Mouse (Mus musculus) adrenal gland, postnatal 25 days (tissue): ENCODE measurements around the gene Cars2. TPM values are rescaled to one million over a fixed set of nuclear protein-coding genes. Genes with fewer than 3 reads are reported as not detected.
A peak's percentile ranks its signal among the peaks of the same experiment; 100 is the strongest.
"Not testable (repeated sequence)": the region's sequence is repeated elsewhere in the genome, so short reads cannot be mapped to it uniquely, and the experiment has no call there.

Experiments used
- DNase-seq: peaks from one replicate; pipeline ENCODE4 v3.0.0; 2021; ENCODE audit warnings: mixed read lengths
- long read RNA-seq: library from polyadenylated mRNA; stranded (forward); transcript quantifications from one replicate; pipeline ENCODE4 v2.0.0, GENCODE M21; 2021
- total RNA-seq: library from RNA; stranded (reverse); gene quantifications from 2 replicates; pipeline ENCODE4 v1.2.3, GENCODE M21; 2021

Gene Cars2
- total RNA-seq = 35.5 and 44.8 TPM in 2 replicates
- long read RNA-seq, transcript Cars2-201 (15 exons, 1,902 nt) = major isoform, 13 of 95 reads
- long read RNA-seq, partial matches to known transcripts = 6 of 95 reads
- long read RNA-seq, other reads (novel, unspliced or antisense) = 72 of 95 reads

DNA sequence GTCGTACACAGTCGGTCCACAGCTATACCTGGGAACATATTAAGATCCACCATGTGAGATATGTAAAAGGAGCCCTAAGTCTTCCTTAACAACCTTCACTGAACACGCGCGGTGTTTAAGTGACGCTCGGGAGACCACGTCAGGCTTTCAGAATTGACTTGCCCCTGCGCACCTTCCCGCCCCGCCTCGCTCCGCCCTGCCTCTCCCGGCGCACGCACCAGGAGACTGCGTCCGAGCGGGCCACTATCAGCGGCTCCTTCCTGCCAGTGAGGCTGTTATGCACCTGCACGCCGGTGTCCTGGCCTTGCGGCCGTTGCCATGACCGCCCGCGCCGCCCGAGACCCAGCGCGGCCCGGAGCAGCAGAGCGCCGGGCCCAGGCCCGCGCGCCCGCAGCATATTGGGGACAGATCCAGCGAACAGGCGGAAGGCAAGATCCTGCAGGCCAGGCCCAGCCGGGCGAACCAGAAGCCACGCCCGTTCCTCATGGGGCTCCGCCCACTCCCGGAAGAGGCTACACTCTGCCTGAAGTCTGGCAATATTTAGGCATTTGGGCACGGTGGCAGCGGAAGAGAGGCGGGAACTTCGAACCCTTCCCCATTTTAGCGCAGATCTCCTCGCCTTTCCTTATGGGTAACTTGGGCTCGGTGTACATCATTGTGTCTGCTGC is at the start of gene Cars2:
Gene Cars2 (minus strand): TSS at position 503 of the 668 bp plus-strand sequence.
- peak; percentile 93 for DNase-seq

DNA sequence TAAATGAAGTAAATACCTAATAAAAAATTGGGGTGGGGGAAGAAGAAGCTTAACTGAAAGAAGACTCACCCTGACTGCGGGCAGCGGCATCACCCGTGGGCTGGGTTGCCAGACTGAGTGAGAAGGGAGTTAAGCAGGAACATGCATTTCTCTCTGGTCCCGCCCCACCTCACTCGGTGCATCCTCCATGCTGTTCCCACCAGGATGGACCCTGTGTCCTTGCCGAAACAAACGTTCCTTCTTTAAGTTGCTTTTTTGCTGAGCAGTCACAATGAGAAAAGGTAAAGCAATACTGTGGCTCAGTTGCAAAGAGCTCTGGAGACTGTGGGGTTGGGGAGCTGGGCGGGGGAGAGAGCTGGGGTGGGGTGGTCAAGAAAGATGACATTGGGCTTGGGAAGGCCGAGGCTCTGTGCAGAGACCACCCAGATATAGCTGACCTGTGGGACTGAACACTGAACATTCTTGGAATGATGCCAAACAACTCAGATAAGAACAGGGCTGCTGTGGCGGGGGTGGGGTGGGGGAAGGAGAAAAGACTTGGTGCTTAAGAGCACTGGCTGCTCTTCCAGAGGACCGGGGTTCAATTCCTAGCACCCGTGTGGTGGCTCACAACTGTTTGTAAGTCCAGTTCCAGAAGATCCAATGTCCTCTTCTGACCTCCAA is 42.8 kb upstream of the Cars2 start:
- DNase-seq = no peak

DNA sequence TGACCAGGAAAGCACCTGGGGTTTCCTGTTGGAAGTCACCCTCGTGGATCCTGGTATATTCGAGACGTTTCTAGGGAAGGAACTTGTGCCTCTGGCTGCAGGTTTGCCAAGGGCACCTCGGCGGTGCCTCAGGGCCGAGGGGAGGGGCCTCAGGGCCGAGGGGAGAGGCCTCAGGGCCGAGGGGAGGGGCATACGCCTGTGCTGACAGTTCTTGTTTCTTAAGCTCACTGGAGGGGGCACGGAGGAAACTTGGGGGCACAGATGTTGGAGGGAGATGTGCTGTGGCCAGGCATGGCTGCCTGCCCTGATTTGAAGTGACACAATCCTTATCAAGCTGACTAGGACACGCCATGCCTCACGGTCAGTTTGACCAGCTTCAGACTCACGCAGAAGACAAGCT is 41.7 kb upstream of the Cars2 start:
- DNase-seq = peak; percentile 51

DNA sequence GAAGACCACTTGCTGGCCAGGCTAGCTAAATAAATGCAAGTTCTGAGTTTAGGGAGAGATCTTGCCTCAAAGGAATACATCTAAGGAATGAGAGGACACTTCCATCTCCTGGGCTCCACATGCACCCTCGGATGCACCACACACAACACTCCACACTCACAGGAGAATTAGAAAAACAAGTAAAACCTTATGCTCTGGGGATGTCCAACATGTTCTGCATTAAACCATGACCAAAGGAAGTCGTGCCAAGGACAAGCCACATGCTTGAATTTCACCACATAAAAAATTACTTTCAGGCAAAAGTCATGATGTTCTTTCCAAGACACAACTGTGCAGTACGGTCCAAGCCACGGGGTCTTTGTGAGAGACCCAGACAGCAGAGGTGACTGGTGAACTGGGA is 41.3 kb upstream of the Cars2 start:
- no peak for DNase-seq

DNA sequence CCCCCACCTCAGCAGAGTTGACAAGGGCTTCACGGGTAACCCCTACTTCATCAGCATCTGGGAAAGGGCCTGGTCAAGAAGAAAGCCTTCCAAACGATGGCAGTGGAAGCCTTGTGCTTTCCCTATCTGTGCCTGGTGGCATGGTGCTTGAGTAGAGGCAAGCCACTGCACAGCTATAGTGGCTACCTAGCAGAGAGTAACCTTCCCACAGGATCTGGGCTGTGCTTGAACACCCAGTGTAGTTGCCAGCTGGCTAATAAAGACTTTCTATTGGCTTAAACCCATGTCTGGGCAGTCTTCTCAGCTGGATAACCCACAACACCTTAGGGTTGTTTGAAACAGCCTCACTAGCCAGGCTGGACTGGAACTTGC is 35.8 kb upstream of the Cars2 start:
- no peak for DNase-seq

DNA sequence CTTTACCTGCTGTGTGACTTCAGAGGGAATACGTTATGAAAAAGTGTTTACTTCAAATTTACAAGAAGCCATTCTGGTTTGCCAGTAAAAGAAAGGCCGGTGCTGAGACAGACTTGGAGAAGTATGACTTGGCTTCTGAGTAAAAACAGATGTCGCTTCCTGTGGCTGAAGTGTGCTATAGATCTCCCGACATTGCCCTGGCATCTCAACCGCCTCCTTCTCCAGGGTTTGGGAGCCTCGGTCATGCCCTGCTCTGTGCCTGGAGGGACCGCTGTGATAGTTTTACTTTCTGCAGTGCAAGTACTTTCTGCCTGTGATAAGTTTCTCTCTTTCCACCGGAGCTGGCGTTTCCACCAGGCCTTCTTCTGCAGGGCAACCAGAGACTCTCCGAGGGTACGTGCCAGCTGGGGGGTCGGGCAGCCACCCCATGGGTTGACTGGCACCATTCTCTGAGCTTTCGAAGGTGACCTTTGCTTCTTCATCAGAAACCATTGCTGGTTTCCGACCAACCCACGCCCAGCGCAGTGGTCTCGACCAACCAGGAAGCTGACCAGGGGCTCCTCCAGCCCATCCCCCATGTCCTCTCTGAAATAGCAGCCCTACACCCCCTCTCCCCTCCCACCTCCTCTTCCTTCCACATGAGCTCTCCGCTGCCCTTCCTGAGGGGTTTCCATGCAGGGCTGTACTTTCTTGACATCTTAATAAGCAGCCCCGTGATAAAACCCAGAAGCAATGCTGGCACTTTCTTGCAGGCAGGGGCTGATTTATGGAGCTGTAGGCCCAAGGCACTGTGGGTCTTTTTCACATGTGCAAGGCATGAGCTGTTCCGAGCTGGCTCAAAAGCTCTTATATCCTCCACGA is 35.2 kb upstream of the Cars2 start:
- DNase-seq = no peak

DNA sequence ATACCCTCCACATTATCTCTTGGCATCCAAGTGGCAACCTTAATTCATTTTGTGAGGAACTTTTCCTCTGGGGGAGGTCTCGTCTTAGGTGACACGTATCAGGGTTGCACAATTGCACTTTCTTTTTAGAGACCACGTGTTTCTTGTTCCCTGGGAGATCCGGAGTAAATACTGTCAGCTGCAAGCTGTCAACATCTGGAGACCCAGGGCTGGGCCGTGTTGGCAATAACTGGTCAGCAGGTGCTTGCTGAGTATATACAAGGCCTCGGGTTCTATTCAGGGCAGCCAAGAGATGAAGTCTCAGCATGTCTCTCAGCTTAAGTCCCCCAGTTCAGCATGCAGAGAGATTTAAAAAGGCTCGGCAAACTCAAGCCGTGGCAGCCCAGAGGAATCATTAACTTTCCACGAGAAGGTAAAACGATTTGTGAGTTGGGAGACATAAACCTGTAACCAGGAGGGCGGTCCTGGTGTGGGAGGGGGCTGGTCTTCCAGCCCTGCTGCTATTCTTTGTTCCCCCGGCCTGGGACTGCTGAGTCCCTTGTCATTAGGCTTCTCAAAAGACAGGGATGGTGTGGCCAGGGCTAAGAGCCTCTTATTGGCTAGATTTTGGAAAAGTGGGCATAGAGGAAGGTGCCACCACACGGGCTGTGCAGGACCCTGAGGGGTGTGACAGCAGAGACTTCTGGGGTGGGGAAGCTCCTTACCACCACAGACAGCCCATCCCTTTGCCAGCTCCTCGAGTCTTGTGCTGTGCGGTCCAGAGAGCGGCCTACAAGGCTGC is 25.2 kb upstream of the Cars2 start:
- DNase-seq = no peak

DNA sequence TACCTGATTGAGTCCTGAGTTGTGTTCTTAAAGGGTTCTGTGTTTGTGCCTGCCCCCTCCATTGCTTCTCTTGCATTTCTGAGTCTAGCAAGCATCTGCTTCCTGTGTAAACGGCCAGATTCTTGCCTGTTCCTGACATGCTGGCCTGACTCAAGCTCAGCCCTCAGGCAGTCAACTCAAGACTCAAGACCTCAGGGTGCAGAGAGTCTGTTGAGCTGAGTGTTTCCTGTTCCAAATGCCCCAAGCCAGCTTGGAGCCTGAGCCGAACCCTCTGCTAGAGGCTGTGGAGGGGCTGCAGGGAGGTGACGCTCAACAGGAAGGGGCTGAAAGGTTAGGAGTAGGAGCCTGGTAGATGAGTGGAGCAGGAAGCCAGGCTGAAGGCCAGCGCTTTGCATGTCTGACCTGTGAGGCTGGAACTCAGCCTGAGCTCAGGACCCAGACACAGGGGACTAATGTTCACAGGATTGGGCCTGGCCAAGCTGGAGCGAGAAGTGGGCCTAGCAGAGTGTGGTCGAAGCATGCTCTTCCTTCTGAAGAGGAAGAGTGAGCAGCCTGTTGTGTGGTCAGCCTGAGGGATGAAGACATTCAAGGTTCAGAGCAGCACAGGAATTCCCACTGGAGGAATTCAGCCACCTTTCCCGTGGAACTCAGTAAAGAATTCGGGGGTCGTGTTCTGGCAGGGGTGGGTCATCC is 24.5 kb upstream of the Cars2 start:
- no peak for DNase-seq

DNA sequence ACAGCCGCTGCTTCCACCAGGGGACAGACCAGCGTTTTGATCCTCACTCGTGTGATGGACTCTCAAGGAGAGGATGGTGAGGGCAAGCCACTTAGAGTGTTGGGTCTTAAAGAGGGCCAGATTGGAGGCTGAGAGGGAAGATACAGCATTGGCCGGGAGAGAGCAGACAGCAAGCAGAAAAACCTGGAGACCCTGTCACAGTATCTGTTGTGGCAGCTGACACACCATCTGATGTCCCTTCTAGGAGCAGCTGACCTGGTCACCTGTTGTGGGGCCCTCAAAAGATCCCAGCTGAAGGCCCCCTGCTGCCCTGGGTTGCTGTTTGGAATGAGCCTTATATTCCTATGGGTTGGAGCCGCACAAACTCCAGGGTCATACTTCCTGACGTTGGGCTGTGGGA is 21.8 kb upstream of the Cars2 start:
- DNase-seq = no peak

DNA sequence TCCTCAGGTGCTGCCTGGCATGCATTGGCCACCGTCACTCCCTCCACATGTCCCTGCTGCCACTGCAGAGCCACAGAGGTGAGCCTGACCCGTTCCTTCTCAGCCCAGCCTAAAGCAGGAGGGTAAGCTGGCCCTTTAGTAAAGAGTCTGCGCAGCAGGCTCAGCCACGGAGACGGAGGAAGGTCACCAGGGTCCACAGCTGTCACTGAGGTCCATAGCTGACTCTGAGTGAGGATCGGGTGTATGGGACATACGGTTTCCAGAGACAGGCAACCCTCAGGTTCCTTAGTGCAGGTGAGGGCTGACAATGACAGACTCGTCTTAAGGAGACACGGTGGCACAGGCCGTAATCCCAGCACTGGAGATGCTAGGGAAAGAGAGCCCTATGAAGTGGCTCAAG is 21.4 kb upstream of the Cars2 start:
- DNase-seq = no peak

DNA sequence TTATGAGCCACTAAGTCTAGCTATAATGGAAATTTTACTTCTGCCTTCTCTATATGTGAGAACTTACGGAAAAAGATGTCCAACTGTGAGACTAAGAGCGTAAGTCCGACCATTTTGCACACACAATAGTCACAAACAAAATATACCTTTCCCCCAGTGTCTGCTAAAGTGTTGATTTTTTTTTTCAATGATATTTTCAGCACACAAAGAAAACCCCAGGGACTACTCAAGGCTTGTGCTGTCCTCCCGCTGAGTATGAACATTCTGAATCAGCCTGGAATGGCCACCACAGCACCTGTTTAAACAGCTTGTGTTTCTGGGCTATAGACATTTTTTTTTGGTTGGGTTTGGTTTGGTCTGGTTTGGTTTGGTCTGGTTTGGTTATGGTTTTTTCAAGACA is 20.2 kb upstream of the Cars2 start:
- no peak for DNase-seq

DNA sequence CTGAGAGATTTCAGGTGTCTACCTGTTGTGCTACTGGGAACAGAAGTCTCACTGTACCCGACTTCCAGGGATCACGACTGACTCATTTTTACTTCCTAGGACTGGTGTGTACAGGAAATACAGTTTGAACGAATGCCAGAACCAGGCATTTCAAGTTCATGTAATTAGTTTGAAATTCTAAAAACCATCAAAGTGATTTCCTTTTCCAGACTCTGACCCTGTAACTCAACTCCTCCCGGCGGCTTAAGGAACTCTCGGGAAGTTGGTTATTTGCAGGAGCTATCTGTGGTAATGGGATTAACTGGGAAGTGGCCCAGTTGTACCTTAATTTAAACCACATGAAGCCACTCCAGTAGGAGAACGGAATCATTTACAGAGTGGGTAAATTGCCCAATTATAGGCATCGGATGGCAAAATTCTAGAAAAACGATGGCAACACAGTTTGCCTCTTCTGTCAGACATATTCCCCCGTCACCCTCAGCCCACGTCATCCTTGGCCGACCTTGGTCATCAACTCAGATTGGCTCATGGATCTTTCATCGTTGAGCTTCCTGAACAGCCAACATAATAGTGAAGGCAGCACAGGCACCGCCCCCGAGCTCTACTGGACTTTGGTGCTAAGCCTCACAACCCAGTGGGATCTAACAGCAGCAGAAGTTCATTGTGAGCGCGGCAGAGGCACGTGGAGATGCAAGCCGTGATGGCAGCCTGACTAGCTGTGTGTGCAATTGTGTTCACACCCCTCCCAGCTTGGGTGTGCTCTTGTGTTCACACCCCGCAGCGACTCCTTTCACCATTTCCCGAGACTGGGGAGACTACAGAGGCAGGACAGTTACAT is 18.9 kb upstream of the Cars2 start:
- DNase-seq = peak; percentile 31

DNA sequence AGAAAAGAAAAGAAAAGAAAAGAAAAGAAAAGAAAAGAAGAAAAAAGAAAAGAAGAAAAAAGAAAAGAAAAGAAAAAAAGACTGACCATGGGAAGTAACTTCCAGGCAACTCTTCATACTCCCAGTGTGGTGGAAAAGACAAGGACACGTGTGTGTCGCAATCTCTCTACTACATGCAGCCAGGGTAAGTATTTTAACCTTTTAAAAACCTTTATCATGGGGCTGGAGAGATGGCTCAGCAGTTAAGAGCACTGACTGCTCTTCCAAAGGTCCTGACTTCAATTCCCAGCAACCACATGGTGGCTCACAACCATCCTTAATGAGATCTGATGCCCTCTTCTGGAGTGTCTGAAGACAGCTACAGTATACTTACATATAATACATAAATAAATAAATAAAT is 17.6 kb upstream of the Cars2 start:
- DNase-seq = not testable (repeated sequence)

DNA sequence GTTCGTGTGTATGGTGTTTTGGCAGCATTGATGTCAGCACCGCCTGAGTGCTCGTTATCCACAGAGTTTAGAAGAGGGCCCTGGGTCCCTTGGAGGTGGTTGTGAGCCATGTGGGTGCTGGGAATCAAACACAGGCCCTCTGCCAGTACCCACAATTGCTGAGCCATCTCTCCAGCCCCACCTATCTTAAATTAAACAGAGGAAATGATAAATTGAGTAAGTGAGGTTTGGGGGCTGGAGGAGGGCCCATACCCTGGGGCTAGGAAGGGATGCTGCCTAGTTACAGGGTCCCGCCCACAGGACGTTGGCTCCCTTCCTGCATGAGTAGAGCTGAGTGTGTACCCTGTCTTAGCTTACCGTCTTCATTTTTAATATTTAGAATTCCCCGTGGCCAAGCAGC is 14.1 kb upstream of the Cars2 start:
- no peak for DNase-seq

DNA sequence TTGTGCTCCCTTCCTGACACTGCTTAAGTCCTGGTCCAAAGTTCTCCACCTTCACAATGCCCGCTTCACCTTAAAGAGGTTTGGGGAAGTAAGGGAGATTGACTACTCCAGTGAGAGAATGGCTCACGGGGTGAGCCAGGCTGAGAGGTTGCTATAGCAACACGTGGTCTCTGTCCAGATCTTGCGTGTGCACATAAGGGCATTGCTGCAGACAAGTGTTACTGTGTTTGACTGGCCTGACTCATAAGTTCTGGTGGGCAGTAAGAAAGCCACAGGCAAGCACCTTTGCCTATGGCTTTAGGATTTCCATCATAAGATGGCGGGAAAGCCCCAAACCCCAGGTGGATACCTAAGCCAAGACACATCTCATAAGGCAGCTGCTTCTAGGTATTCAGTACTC is 13.7 kb upstream of the Cars2 start:
- DNase-seq = no peak

DNA sequence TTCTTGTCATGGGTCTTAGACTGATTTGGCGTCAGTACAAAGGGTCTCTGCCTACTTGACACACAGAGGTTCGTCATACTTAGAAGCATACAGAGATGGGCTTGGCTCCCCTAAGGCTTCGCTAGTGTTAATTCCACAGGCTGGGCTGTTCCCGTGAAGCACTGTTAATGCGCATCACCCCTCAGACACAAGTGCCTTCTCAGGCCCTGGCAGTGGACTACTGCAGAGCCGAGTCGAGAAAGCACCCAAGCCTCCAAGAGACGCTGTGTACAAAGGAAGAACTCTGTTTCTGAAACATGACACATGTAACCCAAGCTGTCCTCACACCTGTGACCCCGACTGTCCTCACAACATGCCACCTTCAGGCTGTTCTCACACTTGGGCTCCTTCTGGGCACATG is 9.6 kb upstream of the Cars2 start:
- no peak for DNase-seq

DNA sequence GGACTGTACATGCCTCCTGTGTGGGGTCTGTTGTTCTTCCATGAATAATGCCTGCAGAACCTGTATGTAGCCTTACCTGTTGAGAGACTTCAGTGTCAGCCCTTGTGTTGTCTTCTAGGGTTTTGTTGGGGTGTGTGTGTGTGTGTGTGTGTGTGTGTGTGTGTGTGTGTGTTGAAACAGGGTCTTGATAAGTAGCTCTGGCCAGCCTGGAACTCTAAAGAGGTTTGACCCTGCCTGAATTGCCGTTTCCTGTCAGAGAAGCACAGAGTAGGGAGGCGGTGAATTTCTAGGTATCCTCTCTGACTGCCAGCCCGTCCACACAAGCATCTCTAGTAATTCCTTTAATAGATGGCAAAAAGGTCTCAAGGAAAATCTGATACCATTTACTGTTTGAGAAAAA is 8.9 kb upstream of the Cars2 start:
- no peak for DNase-seq

DNA sequence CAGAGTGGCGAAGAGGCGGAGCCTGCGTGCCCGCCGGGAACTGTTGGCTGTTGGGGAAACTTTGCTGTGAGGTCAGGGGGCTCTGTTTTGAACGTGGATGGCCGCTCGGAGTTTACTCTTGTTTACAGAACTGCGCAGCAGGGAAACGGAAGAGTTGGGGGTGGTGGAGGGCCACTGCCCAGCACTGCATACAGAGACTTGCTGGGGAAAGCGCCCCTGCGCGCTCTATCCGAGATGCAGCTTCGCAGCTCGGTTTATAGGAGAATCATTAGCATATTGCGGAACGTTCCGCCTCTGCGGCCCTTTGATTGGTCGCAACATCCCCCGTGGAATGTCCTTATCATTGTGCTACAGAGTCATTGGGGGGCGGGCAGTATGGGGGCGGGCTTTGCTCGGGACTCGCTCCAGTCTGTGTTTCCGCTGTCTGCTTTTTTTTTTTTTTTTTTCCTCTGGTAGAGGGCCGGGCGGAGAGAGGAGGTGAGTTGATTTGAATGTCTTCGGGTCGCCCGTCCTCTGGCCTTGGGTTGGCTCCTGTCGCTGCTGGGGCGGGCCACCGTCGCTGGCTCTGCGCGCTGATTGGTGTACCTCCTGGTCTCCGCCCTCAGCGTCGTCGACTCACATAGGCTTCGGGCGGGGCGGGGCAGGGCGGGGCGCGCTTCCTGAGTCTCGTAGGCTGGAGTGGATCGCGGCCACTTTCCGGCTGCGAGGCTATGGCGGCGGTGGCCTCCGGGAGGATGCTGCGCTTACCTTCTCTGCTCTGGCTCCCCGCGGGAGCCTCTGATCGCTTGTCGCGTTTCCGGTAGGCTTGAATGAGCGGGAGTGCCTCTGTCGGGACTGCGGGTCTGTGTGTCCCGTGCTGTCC is 7.4 kb upstream of the Cars2 start:
- peak; percentile 96 for DNase-seq

DNA sequence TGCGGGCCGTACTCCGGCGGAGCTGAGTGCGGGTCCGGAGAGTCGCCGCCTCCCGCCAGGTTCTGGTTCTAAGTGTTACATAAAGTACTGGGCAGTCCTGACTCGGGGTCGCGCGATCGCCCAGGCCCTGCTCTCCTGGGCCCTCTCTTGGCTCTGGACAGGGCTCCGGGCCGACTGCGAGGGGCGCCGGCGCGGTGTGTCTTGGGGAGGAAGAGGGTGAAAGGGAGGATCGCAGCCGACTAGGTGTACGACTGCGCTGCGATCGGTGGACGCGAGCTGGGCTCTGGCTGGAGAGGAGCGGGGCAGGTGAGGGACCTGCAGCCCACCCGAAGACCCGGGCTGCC is 6.8 kb upstream of the Cars2 start:
- DNase-seq = no peak
